Mouse (Mus musculus): ENCODE results near the gene Piezo1. TPM values are rescaled to one million over a fixed set of nuclear protein-coding genes. Genes with fewer than 3 reads are reported as not detected.

Piezo1 gene
- total RNA-seq, 2 experiments from 2014 or later: 19.9 to 20.6 TPM

DNA sequence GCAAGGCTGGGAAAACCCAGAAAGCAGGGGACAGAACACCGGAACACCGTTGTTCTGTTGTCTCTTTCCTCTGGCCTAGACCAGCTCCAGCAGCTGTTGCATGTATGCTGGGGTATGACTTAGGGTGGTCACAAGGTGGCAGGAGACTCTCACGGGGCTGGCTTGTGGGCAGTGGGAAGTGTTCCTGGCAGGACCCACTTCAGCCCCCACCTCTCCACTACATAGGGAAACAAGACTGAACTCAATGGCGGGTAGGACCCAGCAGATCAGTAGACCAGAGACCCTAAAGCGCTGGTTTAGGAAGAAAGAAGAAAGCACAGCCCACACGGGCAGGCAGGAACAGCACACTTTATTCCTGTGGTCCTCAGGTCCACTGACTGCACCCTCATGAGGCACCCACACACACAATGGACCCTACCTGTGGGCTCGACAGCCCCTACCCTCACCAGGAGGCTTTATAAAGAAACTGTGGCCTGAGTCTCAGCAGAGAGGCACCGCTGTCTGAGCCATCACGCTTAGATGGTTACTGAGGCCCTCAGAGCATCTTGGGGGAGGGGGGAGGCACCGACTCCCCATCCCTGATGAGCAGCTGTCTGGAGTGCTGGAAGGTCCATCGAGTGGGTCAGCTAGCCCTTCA is 117.7 kb downstream of the Piezo1 start:
- intact Hi-C loops (cut with DNase I): no loop called here

DNA sequence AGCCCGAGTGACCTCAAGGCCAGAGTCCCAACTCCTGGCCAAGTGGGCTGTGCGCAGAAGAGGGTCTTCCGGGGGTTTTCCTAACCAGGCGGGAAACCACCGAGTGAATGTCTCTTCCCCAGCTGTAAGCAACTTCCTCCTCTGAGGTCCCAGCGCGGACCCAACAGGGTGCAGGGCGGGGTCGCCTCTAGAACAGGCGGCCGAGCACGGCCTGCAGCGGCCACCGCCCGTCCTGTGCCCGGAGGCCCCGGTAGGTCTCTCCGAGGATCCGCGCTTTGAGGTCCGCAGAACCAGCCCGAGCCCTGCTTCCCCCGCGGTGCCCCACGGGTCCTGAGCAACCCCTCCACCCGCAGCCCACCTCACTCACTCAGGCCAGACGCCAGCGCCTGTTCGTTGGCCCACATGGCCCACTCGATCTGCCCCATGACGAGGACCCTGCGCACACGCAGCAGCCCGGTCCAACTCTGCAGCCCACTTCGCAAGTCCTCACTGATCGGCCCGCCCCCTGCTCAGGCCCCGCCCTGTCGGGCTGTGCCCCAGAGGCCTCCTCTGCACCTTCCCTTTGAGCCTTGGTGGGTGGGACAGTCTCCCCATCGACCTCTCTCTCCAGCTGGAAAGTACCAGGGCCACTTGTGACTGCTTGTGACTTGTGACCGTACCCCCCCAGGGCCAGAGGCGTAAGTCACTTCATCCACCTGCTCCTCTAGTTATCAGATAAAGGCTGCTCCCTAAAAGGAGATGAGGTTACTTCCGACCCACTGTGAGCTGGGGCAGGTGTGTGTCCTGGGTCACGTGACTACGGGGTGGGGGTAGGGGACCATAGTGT is 118.5 kb downstream of the Piezo1 start, which contains the start of gene Cyba:
Cyba (minus strand) TSS at position 488 of the 826 bp plus-strand sequence.
- peak; percentile 46 for DNase-seq
- intact Hi-C loops (cut with DNase I): no loop called here

More for the DNA sequence above, 117.7 kb downstream of the Piezo1 start:
- DNase-seq: no peak

Small RNA genes lying within 50 kb of the gene (microRNA-seq; reads per million reads assigned to microRNA genes)
- gene Gm24366: not detected

Other genes starting within 250 kb of the Piezo1 start
- gene Trhr2, start 190.6 kb downstream of the Piezo1 start, total RNA-seq (2021): 1 to 10 TPM in 1 of 2 experiments, under 1 TPM in 1; 0.66 to 1.3 TPM
- 10 to 100 TPM; 47.9 to 49.3 TPM for gene Zc3h18, start 174.7 kb downstream of the Piezo1 start, total RNA-seq (2021)
- gene Il17c, start 129.3 kb downstream of the Piezo1 start, total RNA-seq (2021): under 1 TPM in 1 of 2 experiments, not detected in 1; 0.52 TPM
- gene Cyba, start 118.4 kb downstream of the Piezo1 start, total RNA-seq (2021): 10 to 100 TPM in 1 of 2 experiments, 1 to 10 TPM in 1; 8.8 to 10.1 TPM
- gene Mvd, start 107.9 kb downstream of the Piezo1 start, total RNA-seq (2021): 10 to 100 TPM; 68.7 to 78.2 TPM
- not detected for gene Snai3, start 90.6 kb downstream of the Piezo1 start, total RNA-seq (2021)
- gene Rnf166, start 75.3 kb downstream of the Piezo1 start, total RNA-seq (2021): 10 to 100 TPM; 21.8 to 24.1 TPM
- gene Ctu2, start 75.2 kb downstream of the Piezo1 start, total RNA-seq (2021): 10 to 100 TPM; 46.2 to 49.4 TPM
- gene Cdt1, start 16.7 kb upstream of the Piezo1 start, total RNA-seq (2021): 1 to 10 TPM; 5.9 to 6.9 TPM
- gene Aprt, start 25.6 kb upstream of the Piezo1 start, total RNA-seq (2021): 100 to 1,000 TPM; 101 to 102 TPM
- 10 to 100 TPM; 10.3 to 10.7 TPM for gene Galns, start 60.1 kb upstream of the Piezo1 start, total RNA-seq (2021)
- gene Trappc2l, start 60.3 kb upstream of the Piezo1 start, total RNA-seq (2021): 10 to 100 TPM; 63.8 to 74.6 TPM
- not detected for gene Pabpn1l, start 71.4 kb upstream of the Piezo1 start, total RNA-seq (2021)
- 10 to 100 TPM; 20.7 to 20.8 TPM for gene Cbfa2t3, start 147.8 kb upstream of the Piezo1 start, total RNA-seq (2021)
- 10 to 100 TPM; 17.4 to 17.8 TPM for gene Acsf3, start 224.2 kb upstream of the Piezo1 start, total RNA-seq (2021)